Mouse (Mus musculus) ovary, postnatal 10 days (tissue): Measurements from ENCODE around the gene Vdac1.
A peak's percentile ranks its signal among the peaks of the same experiment; 100 is the strongest.

Source experiments
- DNase-seq: peaks from one replicate; pipeline ENCODE4 v3.0.0; 2022; ENCODE audit warnings: low spot score

Vdac1 gene

DNA sequence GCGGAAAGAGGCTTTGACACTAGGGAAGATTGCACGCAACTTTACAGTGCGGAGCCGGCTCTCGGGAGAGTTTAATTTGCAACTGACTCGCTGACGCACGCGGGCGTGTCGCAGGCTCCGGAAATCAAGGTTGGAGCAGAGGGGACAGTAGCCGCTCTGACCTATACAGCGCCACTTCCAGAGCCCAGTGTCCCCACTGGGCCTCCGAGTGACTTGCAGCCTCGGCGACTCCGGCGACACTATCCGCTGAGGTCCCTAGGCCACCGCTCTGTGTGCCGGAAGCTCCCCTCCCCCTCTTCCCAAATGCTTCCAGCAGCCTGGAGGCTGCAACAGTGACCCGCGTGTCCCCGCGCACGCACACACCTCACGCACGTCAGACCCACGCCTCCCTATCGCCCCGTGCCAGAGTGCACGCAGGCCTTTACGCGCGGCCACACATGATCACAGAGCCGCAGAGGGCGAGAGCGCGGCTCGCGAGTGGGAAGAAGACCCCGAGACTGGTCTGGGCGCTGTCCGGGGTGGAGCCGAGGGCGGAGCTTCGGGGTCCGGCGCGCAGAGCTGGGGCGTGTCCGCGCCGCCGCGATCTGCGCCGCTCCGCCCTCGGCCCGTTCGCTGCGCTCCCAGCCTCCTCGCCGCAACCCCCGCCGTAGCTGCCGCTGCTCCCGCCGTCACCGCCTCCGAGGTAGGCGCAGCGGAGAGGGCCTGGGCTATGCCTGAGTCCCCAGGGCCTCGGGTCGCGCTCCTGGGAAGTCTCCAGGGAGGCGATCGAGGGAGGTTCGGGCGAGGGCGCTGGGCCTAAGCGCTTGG lies at the start of gene Vdac1:
TSS of gene Vdac1 (plus strand) at position 390 of the 807 bp plus-strand sequence.
- peak; percentile 79 for DNase-seq

GRCm38 (mm10) chr11:52314102-52314793 lies 46.4 kb upstream of the Vdac1 start:
- DNase-seq, result no peak

DNA sequence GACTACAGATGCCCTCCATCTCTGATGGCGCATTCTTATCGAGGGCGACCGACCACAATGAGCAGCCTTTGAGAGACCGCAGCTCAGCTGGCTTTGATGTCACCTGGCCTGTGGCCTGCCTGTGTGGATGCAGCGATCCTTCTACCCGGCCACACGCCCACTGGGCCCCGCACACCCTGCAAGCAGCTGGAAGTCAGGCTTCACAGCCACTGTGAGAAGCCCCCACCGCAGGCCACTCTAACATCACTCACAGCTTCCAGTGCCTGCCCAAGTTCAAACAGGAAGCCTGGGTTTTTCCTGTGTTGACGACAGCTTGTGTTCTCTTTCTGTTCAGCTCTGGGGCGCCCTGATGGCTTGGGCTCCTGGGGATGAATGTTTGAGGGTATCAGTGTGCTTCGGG lies 42.2 kb upstream of the Vdac1 start:
- DNase-seq, result no peak

DNA sequence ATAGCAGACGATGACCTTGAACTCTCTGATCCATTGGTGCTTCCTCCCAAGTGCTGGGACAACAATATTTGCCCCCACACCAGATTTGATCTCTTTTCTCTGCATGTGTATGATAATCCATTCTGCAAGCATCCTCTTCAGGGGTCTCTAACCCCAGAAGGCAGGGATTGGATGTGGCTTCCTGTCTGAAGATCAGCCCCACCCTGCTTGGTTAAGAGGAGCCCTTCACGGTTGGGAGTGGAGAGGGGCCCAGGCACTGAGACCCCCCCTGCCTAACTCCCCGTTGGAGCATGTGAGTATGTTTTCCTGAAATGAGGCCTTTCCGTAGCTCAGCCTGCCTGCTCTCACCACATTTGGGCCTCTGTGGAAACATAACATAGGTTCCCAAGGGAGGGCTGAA lies 41.0 kb upstream of the Vdac1 start:
- no peak for DNase-seq

DNA sequence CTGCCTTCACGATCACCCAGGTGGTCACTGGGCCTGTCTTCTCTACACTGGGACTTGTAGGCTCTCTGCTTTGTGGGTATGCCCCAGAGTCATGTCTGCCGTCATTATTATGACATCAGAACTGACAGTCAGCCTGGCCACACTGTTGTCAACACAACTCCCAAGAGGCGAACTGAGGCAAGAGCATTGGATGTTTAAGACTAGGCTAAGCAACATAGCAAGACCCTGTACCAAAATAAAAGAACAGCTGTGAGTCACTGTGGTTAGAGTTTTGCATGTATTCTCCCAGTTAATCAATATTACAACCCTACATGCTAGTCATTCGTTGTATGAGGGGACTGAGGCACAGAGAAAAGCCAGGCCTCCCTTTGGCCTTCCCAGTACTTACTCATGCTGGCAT lies 40.1 kb upstream of the Vdac1 start:
- no peak for DNase-seq

GRCm38 (mm10) chr11:52321540-52321939 lies 39.1 kb upstream of the Vdac1 start:
- DNase-seq, result no peak

DNA sequence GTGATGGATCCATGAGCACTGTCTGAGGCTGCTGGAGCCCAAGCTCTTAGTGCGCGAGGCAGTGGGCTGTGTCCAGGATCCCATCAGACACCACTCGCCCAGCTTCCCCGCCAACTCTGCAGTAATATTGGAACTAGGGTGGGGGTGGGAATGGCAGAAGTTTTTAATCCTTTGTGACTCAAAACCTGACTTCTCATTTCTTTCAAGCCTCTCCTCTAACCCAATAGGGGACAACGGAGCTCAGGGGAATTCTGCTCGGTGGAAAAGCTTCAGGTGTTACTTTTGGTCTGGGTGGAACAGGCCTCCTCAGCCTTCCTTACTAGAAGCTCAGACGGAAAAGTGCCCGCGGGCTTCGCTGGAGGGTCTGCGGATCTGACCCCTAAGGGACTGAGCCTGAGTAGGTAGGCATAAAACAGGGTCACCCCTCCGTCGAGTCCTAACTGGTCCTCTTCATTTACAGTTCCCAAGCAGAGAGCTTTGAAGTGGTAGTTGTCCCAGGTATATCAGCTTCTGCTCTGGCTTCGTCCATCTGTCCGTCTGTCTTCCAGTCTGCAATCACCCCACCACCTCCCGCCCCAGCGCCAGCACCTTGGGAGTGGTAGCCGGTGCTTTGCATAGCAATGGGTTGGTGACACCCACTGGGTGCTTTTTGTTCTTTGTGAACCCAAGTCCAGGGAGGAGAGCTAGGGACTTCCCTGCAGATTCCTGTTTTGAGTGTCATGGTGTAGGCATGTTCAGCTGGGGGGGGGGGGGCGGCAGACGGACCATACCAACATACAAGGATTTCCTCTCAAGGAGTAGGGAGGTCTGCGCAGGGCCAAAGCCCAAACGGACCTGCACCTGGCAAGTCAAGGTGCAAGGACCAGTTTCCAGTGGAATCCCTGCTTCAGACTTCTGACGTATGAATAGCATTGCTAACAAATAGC lies 36.0 kb upstream of the Vdac1 start:
- DNase-seq, result no peak

DNA sequence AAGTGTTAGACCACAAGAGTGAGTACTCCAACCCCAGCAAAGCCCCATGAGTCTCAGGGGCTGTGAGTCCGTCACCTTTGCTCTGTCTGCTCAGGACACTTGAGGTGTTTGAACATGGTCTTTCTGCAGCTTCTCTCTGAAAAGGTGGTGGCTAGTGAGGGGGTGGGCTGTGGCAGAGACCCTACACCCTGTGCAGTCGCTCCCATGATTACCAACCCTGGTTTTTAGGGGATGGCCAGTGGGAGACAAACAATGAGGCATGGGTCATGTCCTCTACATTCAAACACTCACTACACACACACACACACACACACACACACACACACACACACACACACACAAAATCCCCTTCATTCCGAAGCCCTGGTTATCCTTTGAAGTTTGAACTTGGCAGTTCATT lies 33.3 kb upstream of the Vdac1 start:
- no peak for DNase-seq

GRCm38 (mm10) chr11:52332421-52333118 lies 28.1 kb upstream of the Vdac1 start:
- DNase-seq, result no peak

DNA sequence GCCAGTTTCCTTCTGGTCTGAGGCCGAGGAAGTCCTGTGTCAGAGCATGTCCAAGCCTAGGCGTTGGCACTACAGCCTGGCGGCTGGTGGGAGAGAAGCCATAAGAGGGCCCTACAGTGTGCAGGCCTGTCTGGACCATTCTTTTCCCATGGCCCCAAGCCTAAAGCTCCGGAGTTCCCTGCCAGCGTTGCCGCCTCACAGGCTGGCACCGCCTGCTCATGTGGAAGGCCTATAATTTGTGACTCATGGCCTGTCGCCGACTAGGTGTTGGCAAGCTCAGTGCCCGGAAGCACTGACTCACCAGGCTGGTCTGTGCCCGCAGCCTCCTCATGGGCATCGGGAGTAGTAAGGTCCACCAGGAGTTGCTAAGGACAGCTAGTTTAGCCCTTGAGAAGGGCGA lies 27.0 kb upstream of the Vdac1 start:
- DNase-seq, result no peak

- DNase-seq, result no peak
Observed at GRCm38 (mm10) chr11:52335263-52335662, 25.4 kb upstream of the Vdac1 start.

DNA sequence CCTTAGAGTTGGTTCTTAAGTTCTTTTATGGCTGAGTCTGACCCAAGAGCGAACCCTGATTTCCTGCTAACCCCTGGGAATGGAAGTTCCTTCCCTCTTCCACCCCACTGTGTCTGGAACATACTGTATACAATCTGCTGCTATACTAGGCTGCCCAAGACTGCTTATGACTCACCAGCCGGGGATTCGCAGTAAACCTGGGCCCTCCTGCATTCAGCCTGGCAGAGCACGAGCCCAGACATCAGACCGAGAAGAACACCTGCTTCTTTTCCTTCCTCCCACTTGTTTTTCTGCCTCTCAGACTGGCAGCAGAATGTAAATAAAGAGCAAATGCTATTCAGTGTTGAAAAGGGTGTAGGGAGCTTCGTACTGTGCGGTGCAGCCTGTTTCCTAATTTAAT lies 24.7 kb upstream of the Vdac1 start:
- no peak for DNase-seq

DNA sequence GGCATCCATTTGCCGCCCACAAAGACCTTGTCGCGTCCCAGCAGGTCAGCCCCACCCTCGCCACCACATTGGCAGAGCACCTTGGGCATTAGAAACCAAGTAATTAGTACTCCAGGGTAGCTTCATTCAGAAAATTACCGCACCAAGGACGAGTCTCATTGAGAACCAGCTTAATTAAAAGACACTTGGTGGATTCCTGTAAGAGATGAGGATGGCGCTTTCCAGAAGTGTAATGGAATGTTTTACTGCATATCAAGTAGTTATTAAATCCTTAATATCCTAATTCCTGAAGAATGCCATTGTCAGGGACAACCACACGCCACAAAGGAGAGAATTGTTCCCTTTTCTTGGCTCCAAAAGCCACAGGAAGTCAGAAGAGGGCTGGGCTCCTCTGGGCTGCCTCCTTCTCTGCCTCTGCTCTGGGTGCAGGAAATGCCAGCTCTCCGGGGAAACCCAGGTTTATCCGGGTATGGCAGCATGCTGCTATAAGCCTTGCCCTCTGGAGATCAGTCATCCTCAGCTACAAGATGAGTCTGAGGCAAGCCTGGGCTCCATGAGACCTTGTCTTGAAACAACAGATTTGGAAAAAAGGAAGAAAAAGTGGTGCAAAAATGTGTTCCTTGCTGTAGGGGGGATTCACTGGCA lies 22.9 kb upstream of the Vdac1 start:
- no peak for DNase-seq

- DNase-seq, result no peak
Observed at GRCm38 (mm10) chr11:52338351-52338750, 22.3 kb upstream of the Vdac1 start.

DNA sequence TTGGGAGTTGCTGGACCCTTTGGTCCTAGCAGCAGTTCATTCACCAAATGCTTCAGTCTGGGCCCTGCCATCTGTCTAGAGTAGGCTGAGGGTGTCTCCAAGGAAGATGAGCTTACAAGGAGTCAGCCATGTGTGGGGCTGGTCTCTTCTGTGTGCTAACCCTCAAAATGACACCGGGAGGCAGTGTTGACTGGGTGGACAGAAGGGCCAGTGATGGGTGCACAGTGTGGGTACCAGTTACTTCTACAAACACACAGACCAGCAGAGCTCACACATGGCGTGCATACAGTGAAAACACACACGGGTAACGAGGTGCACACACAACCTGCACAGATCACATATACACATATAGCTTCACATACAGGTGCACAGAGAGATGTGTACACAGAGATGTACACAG lies 21.6 kb upstream of the Vdac1 start:
- DNase-seq, result no peak

DNA sequence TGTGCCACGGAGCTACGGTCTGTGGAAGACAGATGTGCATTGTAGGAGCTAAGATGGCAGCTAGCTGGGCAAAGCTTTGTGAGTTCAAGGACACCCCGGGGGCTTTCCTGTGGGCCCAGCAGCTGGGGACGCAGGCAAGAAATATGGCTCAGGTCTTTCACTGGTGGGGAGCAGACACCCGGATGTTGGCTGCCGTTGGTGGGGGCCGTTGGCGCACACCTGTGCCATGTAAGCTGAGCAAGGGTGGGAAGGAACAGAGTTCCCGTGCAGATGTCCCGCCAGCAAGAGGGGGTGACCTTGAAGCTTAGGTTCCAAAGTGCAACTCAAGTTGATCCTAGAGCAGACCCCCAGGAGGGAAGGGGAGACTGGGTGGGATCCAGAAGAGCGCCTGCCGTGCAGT lies 21.1 kb upstream of the Vdac1 start:
- no peak for DNase-seq

DNA sequence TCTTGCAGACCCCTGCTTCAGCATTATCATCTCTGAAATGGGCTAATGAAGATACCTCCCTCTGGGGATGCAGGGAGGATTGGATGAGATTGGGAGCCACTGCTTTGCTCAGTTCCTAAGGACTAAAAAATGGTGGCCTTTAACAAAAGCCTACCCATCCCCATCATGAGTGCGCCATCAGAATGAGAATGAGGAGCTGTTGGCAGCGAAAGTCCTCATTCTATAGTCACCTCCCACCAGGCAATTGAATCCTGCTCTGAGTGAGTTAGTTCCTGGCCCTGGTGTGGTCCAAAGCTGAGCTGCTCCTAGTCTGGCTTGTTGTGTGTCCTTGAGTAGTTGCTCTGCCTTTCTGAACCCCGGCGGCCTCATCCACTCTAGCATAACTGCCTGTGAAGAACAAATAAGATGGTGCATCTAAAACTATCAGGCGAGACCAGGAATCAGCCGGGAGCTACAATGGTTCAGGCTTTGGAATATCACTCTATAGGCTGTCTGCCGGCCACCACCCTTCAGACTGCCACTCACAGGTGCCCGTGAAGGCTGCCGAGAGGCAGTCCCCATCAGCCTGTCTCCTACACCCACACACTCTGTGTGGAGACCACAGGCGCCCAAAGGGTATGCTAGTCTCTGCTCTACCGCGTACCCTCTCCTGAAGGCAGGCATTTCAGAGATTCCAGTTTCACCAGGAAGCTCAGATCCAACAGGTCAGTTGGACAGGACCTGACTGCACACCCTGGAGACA lies 20.4 kb upstream of the Vdac1 start:
- DNase-seq, result no peak

DNA sequence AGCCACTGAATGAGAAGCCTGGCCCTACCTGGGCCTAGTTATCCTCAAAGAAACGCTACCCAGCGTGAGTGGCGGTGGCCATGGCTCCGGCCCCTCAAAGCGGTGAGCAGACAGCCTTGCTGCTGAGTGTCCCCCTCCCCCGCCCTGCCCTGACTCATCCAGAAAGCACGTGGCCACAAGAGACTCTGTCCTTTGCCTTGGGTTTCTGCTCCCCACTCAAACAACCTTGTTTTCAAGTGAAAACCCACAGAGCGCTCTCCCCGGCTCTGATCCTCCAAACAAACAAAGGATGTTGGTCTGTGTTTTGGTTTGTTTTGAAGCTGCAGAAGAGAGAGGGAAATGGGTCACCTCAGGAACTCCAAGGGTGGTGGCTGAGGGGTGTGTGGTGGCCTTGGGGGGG lies 19.7 kb upstream of the Vdac1 start:
- no peak for DNase-seq

DNA sequence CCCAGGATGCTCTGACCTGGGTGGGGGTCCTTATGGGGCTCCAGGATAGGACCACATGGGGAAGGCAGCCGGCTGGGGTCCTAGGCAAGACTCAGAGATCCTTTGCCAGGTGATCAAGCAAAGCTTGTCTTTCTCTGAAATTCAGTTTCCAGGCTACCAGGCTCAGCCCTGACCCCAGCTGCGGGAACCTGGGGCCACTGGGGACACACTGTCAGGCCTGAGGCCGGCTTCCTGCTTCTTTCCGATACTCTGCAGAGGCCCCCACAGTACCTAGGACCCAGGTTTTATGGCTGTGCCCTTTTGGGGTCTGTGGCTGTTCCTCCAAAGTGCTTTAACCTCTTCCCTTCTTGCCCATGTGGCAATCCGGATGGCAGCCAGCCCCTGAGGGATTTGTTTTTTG lies 19.2 kb upstream of the Vdac1 start:
- no peak for DNase-seq

DNA sequence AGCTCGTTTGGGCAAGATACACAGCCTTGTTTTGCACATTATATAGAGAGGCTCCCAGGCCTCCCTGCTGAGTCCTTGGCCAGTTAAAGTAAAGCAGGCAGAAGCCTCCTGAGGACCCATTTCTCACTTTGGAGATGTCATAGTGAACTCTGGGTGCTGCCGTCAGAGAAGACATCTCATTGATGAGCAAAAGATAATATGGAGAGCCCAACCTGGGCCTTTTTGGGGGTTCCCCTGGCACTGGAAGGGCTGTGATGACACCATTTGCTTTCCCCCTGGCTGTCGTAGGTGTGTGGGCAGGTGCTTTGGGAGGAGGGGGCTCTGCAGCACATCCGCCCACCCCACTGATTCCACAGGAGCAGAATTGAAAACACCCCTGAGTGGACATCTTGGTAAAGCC lies 18.4 kb upstream of the Vdac1 start:
- no peak for DNase-seq

DNA sequence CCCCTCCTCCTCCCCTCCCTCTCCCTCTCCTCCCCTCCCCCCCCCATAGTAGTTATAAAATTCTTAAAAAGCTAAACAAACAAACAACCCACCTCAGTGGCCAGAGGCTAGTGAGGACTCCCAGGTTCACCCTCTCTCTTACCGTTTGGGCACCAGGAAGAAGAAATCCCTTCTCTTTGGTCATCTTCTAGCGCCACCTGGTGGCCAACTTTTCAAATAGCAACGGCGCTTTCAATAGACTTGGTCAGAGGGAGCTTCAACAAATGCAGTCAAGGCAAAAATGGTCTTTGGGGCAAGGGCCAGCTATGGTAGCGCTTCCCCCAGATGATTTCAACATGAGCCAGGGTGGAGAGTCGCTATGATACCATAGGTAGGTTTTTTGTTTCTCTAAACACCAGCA lies 17.5 kb upstream of the Vdac1 start:
- DNase-seq, result peak; percentile 58
